Mouse (Mus musculus) liver, adult 2 months (tissue): ENCODE measurements around the gene Ror1. TPM values are rescaled to one million over a fixed set of nuclear protein-coding genes. Genes with fewer than 3 reads are reported as not detected.

Experiments used
- DNase-seq: peaks from one replicate; pipeline ENCODE4 v3.0.0-alpha.2; 2011; ENCODE audit warnings: low read depth, low spot score; ENCODE audit errors: extremely low read depth
- H3K27ac ChIP-seq: fragments of 200-500 bp; replicated peaks from 2 replicates; pipeline ENCODE4 v1.5.1; 2012; ENCODE audit warnings: low read depth, mild to moderate bottlenecking, control low read depth, inconsistent platforms, low read length; ENCODE audit not compliant: insufficient read depth
- H3K27me3 ChIP-seq: fragments of 200-500 bp; 2 replicates; pipeline ENCODE4 v1.6.1; 2012; ENCODE audit warnings: mild to moderate bottlenecking, moderate library complexity, low read length, inconsistent platforms; ENCODE audit not compliant: control insufficient read depth, insufficient read depth
- H3K36me3 ChIP-seq: fragments of 200-500 bp; 2 replicates; pipeline ENCODE4 v1.6.1; 2012; ENCODE audit warnings: low read length, inconsistent platforms; ENCODE audit not compliant: control insufficient read depth, insufficient read depth
- H3K4me1 ChIP-seq: fragments of 200-500 bp; 2 replicates; pipeline ENCODE4 v1.6.1; 2011; ENCODE audit warnings: low read length; ENCODE audit not compliant: control insufficient read depth, insufficient read depth
- H3K4me3 ChIP-seq: fragments of 200-500 bp; 2 replicates; pipeline ENCODE4 v1.5.1; 2011; ENCODE audit warnings: low read depth, mild to moderate bottlenecking, control low read depth, low read length, moderate library complexity; ENCODE audit not compliant: insufficient read depth
- H3K79me2 ChIP-seq: fragments of 200-500 bp; 2 replicates; pipeline ENCODE4 v1.6.1; 2012; ENCODE audit warnings: inconsistent platforms, mild to moderate bottlenecking, low read length, moderate library complexity; ENCODE audit not compliant: control insufficient read depth, insufficient read depth
- H3K9ac ChIP-seq: fragments of 200-500 bp; 2 replicates; pipeline ENCODE4 v1.6.1; 2012; ENCODE audit warnings: low read depth, mild to moderate bottlenecking, control low read depth, inconsistent platforms, low read length
- CTCF ChIP-seq: fragments of 200-500 bp; IDR thresholded peaks from 2 replicates; pipeline ENCODE4 v1.5.1; 2011; ENCODE audit warnings: low read depth, low read length, control low read depth
- POLR2A ChIP-seq: fragments of 200-500 bp; IDR thresholded peaks from 2 replicates; pipeline ENCODE4 v1.6.1; 2011; ENCODE audit warnings: low read length, control low read depth; ENCODE audit not compliant: insufficient read depth; ENCODE audit errors: extremely low read depth
- WGBS: fragments of 180-500 bp; shearing (Covaris S2); methylation state at CpG from one replicate; pipeline ENCODE4 v1.1.7; 2018; 5-methylcytosine and 5-hydroxymethylcytosine counted together
- polyA plus RNA-seq: library from polyadenylated mRNA; depleted of rRNA; stranded (reverse); fragments of >200 nt; gene quantifications from 2 replicates; pipeline ENCODE4 v1.2.3, GENCODE M21; 2012
- total RNA-seq: library from RNA; depleted of rRNA; stranded (reverse); fragments of >200 nt; gene quantifications from 2 replicates; pipeline ENCODE4 v1.2.3, GENCODE M21; 2014

The Ror1 gene
- total and polyA plus RNA-seq, 2 experiments: 0.56 to 1.4 TPM

DNA sequence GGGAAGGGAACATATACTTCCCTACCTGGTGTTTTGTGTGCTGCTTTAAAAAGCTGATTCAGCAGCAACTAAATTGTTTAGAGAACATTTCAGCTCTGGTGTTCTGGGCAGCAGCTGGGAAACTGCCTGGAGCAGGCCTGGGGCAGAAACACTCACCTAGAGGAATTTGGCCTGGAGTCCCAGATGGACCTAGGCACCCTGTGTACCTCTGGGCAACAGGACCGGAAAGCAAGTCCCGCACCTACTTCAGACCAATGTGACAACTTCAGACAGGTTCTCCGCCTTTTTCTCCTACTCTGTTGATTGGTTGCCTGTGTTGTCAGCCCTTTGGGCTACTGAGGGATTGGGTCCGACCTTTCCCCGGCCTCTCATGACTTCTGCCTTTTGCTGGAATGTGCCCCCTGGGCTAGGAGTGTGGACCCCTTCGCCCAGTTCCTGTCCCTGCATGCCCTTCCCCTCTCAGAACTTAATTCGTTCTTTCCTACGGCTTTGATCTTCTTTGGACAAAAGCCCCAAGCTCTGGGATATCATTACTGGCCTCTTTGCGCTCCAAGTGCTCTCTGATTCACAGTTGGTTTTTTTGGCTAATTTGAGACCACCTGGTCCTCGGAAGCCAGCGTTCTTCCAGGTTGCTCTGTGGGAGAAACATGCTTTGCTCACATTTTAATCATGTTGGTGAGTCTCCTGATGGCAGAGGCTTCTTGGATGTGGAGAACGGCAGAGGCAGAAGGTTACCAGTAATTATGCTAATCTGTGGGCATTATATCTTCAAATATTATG lies 31.1 kb downstream of the Ror1 start:
- Histone ChIP-seq H3K79me2 (no peaks in the 10 kb centered on the region), H3K27ac (peak overlapping the region; percentile 26), H3K36me3 (no peaks in the 10 kb centered on the region), H3K4me1 (peaks cover 8% of the 10 kb centered on the region), H3K9ac (no peak overlapping the region), H3K27me3 (no peaks in the 10 kb centered on the region), H3K4me3 (no peak overlapping the region)
- peak; percentile 86 for DNase-seq
- WGBS: 73% methylated on average over 12 of the region's 12 CpGs
- TF ChIP-seq CTCF (no peak), POLR2A (no peak)

DNA sequence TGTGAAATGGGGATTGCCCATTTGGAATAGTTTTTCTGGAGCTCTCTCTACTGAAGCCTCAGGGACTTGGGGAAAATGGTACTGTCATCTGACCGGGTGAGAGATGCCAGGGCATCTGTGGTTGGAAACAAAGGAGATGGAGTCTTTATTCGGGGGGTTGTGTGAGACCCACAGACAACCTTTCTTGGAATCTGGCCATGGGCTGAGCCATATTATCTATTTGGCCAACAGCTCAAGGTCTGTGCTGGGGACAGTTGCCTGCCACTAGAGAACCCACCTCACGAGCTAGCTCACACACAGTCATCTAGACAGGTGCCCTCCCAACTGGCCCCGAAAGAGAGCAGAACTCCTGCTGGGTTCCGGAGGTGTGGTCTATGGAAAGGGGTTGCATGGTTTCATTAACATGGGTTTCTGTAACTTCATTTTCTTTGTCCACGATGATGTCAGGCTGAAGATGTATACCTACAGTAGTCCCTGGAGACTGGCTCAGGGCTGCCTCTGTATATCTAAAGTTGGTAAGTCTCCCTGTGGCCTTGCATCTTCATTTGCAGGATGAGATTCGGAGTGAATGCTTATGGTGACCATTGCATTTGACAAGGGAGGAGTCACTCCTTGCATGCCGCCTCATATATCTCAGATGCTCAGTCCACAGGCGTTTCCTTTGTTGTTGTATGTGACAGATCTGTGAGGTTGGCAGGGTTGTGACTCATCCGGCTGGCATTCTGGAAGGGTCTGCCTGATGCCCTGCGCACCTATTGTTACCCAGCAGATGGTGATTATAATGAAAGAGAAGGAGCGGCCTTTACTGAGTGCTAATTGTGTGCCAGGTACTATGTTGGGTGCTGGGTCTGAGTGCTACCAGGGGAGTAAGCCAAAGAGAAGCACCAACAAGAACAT lies 32.7 kb downstream of the Ror1 start:
- no peak overlapping the region for H3K27ac ChIP-seq
- no peaks in the 10 kb centered on the region for H3K27me3 ChIP-seq
- H3K79me2 ChIP-seq: no peaks in the 10 kb centered on the region; the same call in 1 of the 2 replicates
- H3K36me3 ChIP-seq: no peaks in the 10 kb centered on the region
- no peak for DNase-seq
- peaks cover 7% of the 10 kb centered on the region for H3K4me1 ChIP-seq
- no peak for TF ChIP-seq CTCF
- TF ChIP-seq POLR2A: no peak
- WGBS: 94% methylated on average over 12 of the region's 12 CpGs
- no peak overlapping the region for H3K9ac ChIP-seq
- no peak overlapping the region for H3K4me3 ChIP-seq

DNA sequence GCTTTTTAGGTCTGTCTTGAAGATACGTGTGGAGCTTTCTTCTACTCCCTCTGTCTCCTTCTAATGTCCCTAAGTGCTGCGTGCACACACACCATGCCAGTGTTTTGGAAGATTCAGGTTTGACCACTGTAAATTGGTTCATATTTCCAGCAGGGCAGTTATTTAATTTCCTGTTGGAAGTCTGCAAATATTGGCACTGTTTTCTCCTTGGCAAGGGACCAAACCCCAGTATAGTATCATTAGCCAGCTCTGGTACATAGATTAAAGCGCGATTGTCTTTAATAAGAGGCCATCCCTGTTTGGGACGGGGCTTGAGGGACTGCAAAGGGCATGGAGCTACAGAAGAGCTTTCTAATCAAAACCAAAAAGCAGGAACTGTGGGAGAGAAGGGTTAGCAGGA lies 33.6 kb downstream of the Ror1 start:
- WGBS: 29% methylated on average over 5 of the region's 5 CpGs
- Histone ChIP-seq H3K4me1 (peaks cover 3% of the 10 kb centered on the region), H3K36me3 (no peaks in the 10 kb centered on the region), H3K4me3 (no peak overlapping the region), H3K79me2 (no peaks in the 10 kb centered on the region; the same call in 1 of the 2 replicates), H3K9ac (no peak overlapping the region), H3K27ac (no peak overlapping the region), H3K27me3 (no peaks in the 10 kb centered on the region)
- peak; percentile 44 for DNase-seq
- TF ChIP-seq CTCF (no peak), POLR2A (no peak)

GRCm38 (mm10) chr4:100130771-100131475 lies 35.3 kb downstream of the Ror1 start:
- Histone ChIP-seq H3K4me3 (no peak overlapping the region), H3K4me1 (peaks cover 4% of the 10 kb centered on the region; the same call in 1 of the 2 replicates), H3K27ac (no peak overlapping the region), H3K36me3 (no peaks in the 10 kb centered on the region), H3K79me2 (no peaks in the 10 kb centered on the region; the same call in 1 of the 2 replicates), H3K27me3 (no peaks in the 10 kb centered on the region), H3K9ac (no peak overlapping the region)
- TF ChIP-seq CTCF (no peak), POLR2A (no peak)
- no peak for DNase-seq
- WGBS: 92% methylated on average over 3 of the region's 3 CpGs

DNA sequence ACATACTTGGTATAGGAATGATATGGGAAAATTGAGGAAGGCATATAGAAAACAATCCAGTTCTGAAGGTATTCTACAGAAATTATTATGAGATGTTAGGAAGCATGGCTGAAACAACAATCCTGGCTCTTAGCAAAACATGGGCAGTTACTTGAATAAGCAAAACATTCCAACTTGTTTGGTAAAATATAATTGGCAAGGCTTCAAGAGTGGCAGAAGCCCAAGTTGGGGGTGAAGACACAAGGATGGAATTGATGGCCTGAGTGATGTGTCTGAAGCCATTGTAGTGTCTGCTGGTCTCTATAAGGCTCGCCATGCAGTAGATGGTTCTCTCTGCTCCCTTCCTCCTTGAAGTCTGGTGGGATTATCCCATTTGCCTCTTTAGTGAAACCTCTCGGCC lies 35.9 kb downstream of the Ror1 start:
- H3K4me3 ChIP-seq: no peak overlapping the region
- no peak overlapping the region for H3K27ac ChIP-seq
- no peak for DNase-seq
- peaks cover 7% of the 10 kb centered on the region; the same call in 1 of the 2 replicates for H3K4me1 ChIP-seq
- H3K79me2 ChIP-seq: no peaks in the 10 kb centered on the region; the same call in 1 of the 2 replicates
- no peaks in the 10 kb centered on the region for H3K27me3 ChIP-seq
- H3K36me3 ChIP-seq: no peaks in the 10 kb centered on the region
- 88% methylated on average over 2 of the region's 2 CpGs for WGBS
- no peak for TF ChIP-seq CTCF
- no peak for TF ChIP-seq POLR2A
- H3K9ac ChIP-seq: no peak overlapping the region
